Mouse (Mus musculus): ENCODE results near the gene Cilp2. TPM values are rescaled to one million over a fixed set of nuclear protein-coding genes. Genes with fewer than 3 reads are reported as not detected.
A peak's percentile ranks its signal among the peaks of the same experiment; 100 is the strongest.

Gene Cilp2
- polyA plus RNA-seq, 1 experiment from 2014 or later: not detected

DNA sequence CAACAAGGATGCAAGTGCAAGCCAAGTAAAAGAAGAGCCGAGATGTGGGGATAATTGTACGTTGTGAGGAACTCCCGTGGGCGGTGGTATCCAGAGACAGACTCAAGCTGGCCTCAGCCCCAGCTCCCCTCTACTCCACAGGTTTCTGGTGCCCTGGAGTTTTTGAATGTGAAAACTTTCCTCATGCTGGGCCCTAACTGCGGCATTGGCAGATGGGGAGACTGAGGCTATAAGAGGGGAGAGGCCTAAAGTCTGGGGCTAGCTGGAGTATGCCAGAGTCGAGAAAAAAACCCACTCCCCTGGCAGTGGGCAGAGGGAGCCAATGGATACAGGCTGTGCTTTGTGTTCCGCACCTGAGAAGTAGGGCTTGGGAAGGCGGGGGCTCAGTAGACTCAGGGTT lies 16.6 kb upstream of the Cilp2 start:
- Histone ChIP-seq H3K9me3 (replicated peaks; ENCODE audit: control insufficient read depth, low read length) (no peaks in the 10 kb centered on the region), H3K27ac (ENCODE audit: low read length) (no peak overlapping the region), H3K36me3 (ENCODE audit: control insufficient read depth, insufficient read depth) (peaks cover 9% of the 10 kb centered on the region), H3K4me3 (ENCODE audit: low read depth, low read length) (no peak overlapping the region), H3K4me2 (ENCODE audit: low read depth, low read length) (peak overlapping the region; percentile 100; the same call in 1 of the 2 replicates), H3K9ac (ENCODE audit: low read depth, low read length) (no peak overlapping the region), H3K27me3 (ENCODE audit: control insufficient read depth, insufficient read depth, low read depth, low read length) (no peaks in the 10 kb centered on the region), H3K4me1 (ENCODE audit: control insufficient read depth, low read depth, low read length) (peaks cover 35% of the 10 kb centered on the region)
- 74% methylated on average over 8 of the region's 8 CpGs for WGBS (ENCODE audit: insufficient replicate concordance)
- no peak for ATAC-seq (ENCODE audit: low read depth)

DNA sequence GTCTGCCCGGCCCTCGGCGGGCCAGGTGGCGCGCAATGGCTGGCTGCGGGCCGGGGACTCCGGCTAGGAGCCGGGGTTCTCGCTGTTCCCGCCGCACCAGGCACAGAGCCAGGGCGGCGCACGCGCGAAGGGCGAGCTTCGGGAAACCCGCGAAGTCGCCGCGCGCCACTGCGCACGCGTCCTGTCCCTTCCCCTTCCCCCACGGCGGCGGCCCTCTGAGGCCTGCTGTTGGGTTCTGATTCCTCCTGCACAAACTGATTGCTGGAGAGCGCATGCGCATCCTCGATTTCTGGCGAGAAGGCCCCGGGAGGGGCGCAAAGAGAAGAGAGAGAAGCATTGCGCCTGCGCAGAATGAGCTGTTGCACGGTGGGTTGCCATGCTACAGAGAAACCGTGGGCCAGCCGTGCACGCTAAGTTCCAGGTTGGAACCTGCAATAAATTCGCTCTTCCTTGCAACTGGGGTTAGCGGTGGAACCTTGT lies 15.6 kb upstream of the Cilp2 start:
- peaks cover 3% of the 10 kb centered on the region for H3K36me3 ChIP-seq (ENCODE audit: control insufficient read depth, insufficient read depth)
- peak overlapping the region; percentile 97 for H3K27ac ChIP-seq (ENCODE audit: low read length)
- peak overlapping the region; percentile 90 for H3K9ac ChIP-seq (ENCODE audit: low read depth, low read length)
- H3K4me2 ChIP-seq (ENCODE audit: low read depth, low read length): peak overlapping the region; percentile 100
- no peaks in the 10 kb centered on the region for H3K9me3 ChIP-seq (replicated peaks; ENCODE audit: control insufficient read depth, low read length)
- ATAC-seq (ENCODE audit: low read depth): peak; percentile 85
- no peaks in the 10 kb centered on the region for H3K27me3 ChIP-seq (ENCODE audit: control insufficient read depth, insufficient read depth, low read depth, low read length)
- H3K4me3 ChIP-seq (ENCODE audit: low read depth, low read length): peak overlapping the region; percentile 87
- peaks cover 37% of the 10 kb centered on the region for H3K4me1 ChIP-seq (ENCODE audit: control insufficient read depth, low read depth, low read length)
- under 1% methylated on average over 43 of the region's 45 CpGs for WGBS (ENCODE audit: insufficient replicate concordance)

DNA sequence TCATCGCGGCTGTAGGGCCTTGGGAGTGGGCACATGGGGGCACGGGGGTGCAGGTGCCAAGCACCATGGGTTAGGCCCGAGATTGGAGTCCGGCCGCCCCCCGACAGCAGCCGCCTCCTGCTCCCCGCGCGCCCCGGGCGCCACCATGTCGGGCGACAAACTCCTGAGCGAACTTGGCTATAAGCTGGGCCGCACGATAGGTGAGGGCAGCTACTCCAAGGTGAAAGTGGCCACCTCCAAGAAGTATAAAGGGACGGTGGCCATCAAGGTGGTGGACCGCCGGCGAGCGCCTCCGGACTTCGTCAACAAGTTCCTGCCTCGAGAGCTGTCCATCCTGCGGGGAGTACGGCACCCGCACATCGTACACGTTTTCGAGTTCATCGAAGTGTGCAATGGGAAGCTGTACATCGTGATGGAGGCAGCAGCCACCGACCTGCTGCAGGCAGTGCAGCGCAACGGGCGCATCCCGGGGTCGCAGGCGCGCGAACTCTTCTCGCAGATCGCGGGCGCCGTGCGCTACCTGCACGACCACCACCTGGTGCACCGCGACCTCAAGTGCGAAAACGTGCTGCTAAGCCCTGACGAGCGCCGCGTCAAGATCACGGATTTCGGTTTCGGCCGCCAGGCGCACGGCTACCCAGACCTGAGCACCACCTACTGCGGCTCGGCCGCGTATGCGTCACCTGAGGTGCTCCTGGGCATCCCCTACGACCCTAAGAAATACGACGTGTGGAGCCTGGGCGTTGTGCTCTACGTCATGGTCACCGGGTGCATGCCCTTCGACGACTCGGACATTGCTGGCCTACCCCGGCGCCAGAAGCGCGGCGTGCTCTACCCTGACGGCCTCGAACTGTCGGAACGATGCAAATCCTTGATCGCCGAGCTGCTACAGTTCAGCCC lies 14.9 kb upstream of the Cilp2 start, which contains the start of the genes Tssk6, Ndufa13 and Yjefn3:
Gene Tssk6, plus strand, starts transcription at position 22 of the 900 bp plus-strand sequence.
Gene Ndufa13, minus strand, starts transcription at position 396 of the 900 bp plus-strand sequence.
Gene Yjefn3, minus strand, starts transcription at position 550 of the 900 bp plus-strand sequence.
- H3K4me3 ChIP-seq (ENCODE audit: low read depth, low read length): peak within 1 kb of the TSS; percentile 87
- no peaks in the 10 kb centered on the region for H3K27me3 ChIP-seq (ENCODE audit: control insufficient read depth, insufficient read depth, low read depth, low read length)
- ATAC-seq (ENCODE audit: low read depth): peak; percentile 28
- H3K9me3 ChIP-seq (replicated peaks; ENCODE audit: control insufficient read depth, low read length): no peaks in the 10 kb centered on the region
- H3K27ac ChIP-seq (ENCODE audit: low read length): peak within 1 kb of the TSS; percentile 97
- WGBS (ENCODE audit: insufficient replicate concordance): 3% methylated on average over 89 of the region's 89 CpGs
- peaks cover 42% of the 10 kb centered on the region for H3K4me1 ChIP-seq (ENCODE audit: control insufficient read depth, low read depth, low read length)
- H3K4me2 ChIP-seq (ENCODE audit: low read depth, low read length): peak within 1 kb of the TSS; percentile 100
- peak within 1 kb of the TSS; percentile 90 for H3K9ac ChIP-seq (ENCODE audit: low read depth, low read length)
- H3K36me3 ChIP-seq (ENCODE audit: control insufficient read depth, insufficient read depth): no peaks in the 10 kb centered on the region; the same call in 1 of the 2 replicates

DNA sequence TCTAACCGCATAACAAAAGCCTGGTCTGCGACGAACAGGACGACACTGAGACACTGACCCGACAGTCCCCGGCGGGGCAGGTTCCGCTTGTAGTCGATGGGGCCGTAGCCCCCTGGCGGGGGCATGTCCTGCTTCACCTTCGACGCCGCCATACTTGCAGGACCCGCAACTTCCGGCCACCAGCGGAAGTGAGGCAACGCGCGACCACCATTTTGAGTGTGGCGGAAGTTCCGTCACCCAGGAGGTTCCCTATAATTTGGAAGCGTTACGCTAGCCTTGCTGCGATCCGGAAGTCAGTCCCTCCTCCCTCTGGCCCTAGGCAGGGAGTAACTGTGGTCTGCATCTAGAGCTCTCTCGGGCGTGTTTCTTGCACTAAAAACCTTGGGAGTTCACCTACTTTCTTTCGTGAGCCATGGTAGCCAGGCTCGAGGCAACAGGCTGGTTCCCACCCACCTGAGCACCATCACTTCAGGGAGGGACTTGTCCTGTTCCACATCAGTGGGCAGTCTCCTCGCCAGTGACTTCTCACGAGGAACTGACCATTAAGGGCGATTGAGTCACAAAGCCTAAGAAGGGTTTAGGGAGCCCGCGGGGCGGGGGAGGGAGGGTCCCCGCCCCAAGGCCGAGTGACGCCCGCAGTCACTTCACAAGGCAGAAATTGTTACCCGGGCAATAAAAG lies 14.1 kb upstream of the Cilp2 start:
- Histone ChIP-seq H3K9ac (ENCODE audit: low read depth, low read length) (peak overlapping the region; percentile 90), H3K9me3 (replicated peaks; ENCODE audit: control insufficient read depth, low read length) (no peaks in the 10 kb centered on the region), H3K4me3 (ENCODE audit: low read depth, low read length) (peak overlapping the region; percentile 87), H3K4me1 (ENCODE audit: control insufficient read depth, low read depth, low read length) (peaks cover 49% of the 10 kb centered on the region), H3K4me2 (ENCODE audit: low read depth, low read length) (peak overlapping the region; percentile 100), H3K27ac (ENCODE audit: low read length) (peak overlapping the region; percentile 97), H3K36me3 (ENCODE audit: control insufficient read depth, insufficient read depth) (no peaks in the 10 kb centered on the region; the same call in 1 of the 2 replicates), H3K27me3 (ENCODE audit: control insufficient read depth, insufficient read depth, low read depth, low read length) (no peaks in the 10 kb centered on the region)
- peak; percentile 71 for ATAC-seq (ENCODE audit: low read depth)
- WGBS (ENCODE audit: insufficient replicate concordance): under 1% methylated on average over 41 of the region's 41 CpGs

DNA sequence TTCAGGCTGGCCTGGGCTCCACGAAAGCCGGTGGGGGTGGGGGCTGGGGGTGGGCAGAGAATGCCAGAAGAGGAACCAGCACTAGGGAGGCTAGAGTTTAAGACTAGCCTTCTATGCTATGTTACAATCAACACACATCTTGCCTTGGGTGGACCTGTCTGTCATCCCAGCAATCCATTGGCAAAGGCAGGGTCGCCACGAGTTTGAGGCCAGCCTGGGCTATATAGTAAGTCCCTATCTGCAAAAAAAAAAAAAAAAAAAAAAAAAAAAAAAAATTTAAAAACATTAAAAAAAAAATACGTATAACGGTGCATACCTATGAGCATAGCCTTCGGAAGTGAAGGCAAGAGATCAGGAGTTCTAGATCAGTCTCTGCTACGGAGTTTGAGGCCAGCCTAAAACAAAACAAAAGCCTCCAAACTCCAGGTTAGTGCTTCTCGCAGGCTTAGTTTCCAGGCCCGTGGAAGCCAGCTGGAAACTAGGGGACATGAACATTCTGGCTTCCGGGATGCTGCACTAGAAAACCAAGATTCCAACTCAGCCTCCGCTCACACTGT lies 13.5 kb upstream of the Cilp2 start:
- peak overlapping the region; percentile 87 for H3K4me3 ChIP-seq (ENCODE audit: low read depth, low read length)

DNA sequence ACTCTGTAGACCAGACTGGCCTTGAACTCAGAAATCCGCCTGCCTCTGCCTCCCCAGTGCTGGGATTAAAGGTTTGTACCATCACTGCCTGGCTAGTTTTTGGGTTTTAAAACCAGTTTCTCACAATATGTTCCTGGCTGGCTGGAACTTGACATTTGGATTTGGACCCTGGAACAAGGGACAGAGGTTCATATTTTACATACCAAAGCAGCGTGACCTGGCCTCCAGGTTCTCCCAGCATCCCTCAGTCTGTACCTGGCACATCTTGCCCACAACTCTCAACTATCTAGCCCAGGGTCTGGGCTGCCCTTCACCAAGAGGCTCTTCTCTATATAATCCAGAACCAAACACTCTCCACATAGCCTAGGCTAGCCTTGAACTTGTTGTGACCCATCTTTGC lies 12.4 kb upstream of the Cilp2 start:
- Histone ChIP-seq H3K4me3 (ENCODE audit: low read depth, low read length) (no peak overlapping the region), H3K9ac (ENCODE audit: low read depth, low read length) (no peak overlapping the region), H3K4me1 (ENCODE audit: control insufficient read depth, low read depth, low read length) (peaks cover 54% of the 10 kb centered on the region)

More for the DNA sequence above, 13.5 kb upstream of the Cilp2 start:
- no peak for ATAC-seq (ENCODE audit: low read depth)
- H3K27me3 ChIP-seq (ENCODE audit: control insufficient read depth, insufficient read depth, low read depth, low read length): no peaks in the 10 kb centered on the region
- peak overlapping the region; percentile 100 for H3K4me2 ChIP-seq (ENCODE audit: low read depth, low read length)
- H3K36me3 ChIP-seq (ENCODE audit: control insufficient read depth, insufficient read depth): no peaks in the 10 kb centered on the region; the same call in 1 of the 2 replicates
- H3K9me3 ChIP-seq (replicated peaks; ENCODE audit: control insufficient read depth, low read length): no peaks in the 10 kb centered on the region
- H3K4me1 ChIP-seq (ENCODE audit: control insufficient read depth, low read depth, low read length): peaks cover 54% of the 10 kb centered on the region
- 6% methylated on average over 12 of the region's 12 CpGs for WGBS (ENCODE audit: insufficient replicate concordance)
- H3K9ac ChIP-seq (ENCODE audit: low read depth, low read length): peak overlapping the region; percentile 90
- H3K27ac ChIP-seq (ENCODE audit: low read length): peak overlapping the region; percentile 97

DNA sequence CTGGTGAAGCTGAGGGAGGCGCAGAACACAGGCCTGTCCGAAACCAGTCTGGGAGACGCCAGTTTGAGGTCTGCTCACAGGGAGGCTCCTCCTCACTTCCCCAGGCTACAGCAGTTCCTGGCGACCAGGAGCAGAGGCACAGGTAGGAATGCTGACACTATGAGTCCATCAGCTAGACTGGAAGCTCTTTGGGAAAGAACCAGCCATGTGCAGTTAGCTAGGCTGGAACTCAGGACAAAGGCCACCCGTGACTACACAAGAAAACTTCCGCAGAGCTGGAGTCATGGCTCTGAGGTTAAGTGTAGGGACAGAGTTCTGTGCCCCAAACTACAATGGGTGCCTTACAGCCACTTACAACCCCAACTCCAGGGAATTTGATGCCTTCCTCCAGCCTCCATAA lies 10.4 kb upstream of the Cilp2 start:
- Histone ChIP-seq H3K4me2 (ENCODE audit: low read depth, low read length) (no peak overlapping the region), H3K9me3 (replicated peaks; ENCODE audit: control insufficient read depth, low read length) (no peaks in the 10 kb centered on the region), H3K27me3 (ENCODE audit: control insufficient read depth, insufficient read depth, low read depth, low read length) (no peaks in the 10 kb centered on the region), H3K9ac (ENCODE audit: low read depth, low read length) (no peak overlapping the region), H3K27ac (ENCODE audit: low read length) (no peak overlapping the region), H3K36me3 (ENCODE audit: control insufficient read depth, insufficient read depth) (peaks cover 8% of the 10 kb centered on the region; the same call in 1 of the 2 replicates), H3K4me3 (ENCODE audit: low read depth, low read length) (no peak overlapping the region), H3K4me1 (ENCODE audit: control insufficient read depth, low read depth, low read length) (peaks cover 48% of the 10 kb centered on the region)
- WGBS (ENCODE audit: insufficient replicate concordance): 77% methylated on average over 6 of the region's 6 CpGs
- ATAC-seq (ENCODE audit: low read depth): no peak

More for the DNA sequence above, 12.4 kb upstream of the Cilp2 start:
- no peaks in the 10 kb centered on the region for H3K9me3 ChIP-seq (replicated peaks; ENCODE audit: control insufficient read depth, low read length)
- no peak overlapping the region for H3K27ac ChIP-seq (ENCODE audit: low read length)
- H3K36me3 ChIP-seq (ENCODE audit: control insufficient read depth, insufficient read depth): no peaks in the 10 kb centered on the region; the same call in 1 of the 2 replicates
- no peaks in the 10 kb centered on the region for H3K27me3 ChIP-seq (ENCODE audit: control insufficient read depth, insufficient read depth, low read depth, low read length)
- peak overlapping the region; percentile 100 for H3K4me2 ChIP-seq (ENCODE audit: low read depth, low read length)
- no peak for ATAC-seq (ENCODE audit: low read depth)
- 75% methylated on average over 2 of the region's 2 CpGs for WGBS (ENCODE audit: insufficient replicate concordance)

DNA sequence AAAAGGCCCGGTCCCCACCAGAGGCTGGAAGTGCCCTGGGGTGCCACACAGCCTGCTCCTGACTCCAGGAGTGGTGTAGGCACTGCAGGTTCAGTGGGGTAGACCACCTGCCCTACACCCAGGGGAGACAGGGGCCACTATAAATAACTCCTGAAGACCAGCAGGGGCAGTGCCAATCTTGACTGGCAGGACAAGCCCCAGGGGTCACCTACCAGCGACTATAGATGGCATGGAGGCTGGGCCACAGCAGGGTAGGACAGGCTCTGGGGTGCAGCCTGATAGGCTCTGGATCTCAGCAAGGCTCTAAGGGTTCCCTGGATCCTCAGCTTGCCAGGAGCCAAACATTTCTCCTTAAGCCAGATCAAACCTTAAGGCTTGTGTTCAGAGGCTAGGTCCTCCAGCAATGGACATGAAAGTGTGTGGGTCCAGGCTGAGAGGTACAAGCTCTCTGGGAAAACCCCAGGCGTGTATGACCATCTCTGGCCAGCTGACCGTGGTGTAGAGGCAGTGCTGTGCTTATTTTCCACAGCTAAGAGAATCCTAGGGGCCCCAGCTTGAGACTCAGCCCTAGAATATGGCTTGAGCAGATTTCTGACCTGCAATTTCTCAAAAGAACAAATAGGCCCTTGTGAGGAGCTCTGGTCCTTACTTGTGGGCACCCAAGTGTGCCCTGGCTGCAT lies 8.4 kb upstream of the Cilp2 start:
- no peak for ATAC-seq (ENCODE audit: low read depth)
- H3K27ac ChIP-seq (ENCODE audit: low read length): no peak overlapping the region
- 73% methylated on average over 4 of the region's 4 CpGs for WGBS (ENCODE audit: insufficient replicate concordance)
- H3K9ac ChIP-seq (ENCODE audit: low read depth, low read length): no peak overlapping the region
- peaks cover 8% of the 10 kb centered on the region; the same call in 1 of the 2 replicates for H3K36me3 ChIP-seq (ENCODE audit: control insufficient read depth, insufficient read depth)
- H3K4me3 ChIP-seq (ENCODE audit: low read depth, low read length): no peak overlapping the region
- H3K27me3 ChIP-seq (ENCODE audit: control insufficient read depth, insufficient read depth, low read depth, low read length): no peaks in the 10 kb centered on the region; the same call in 1 of the 2 replicates
- no peak overlapping the region for H3K4me2 ChIP-seq (ENCODE audit: low read depth, low read length)
- no peaks in the 10 kb centered on the region for H3K9me3 ChIP-seq (replicated peaks; ENCODE audit: control insufficient read depth, low read length)
- peaks cover 36% of the 10 kb centered on the region for H3K4me1 ChIP-seq (ENCODE audit: control insufficient read depth, low read depth, low read length)

All from liver, embryonic 16.5 days (tissue).